Comparison of ENCODE assay signal across 15 mouse cellular contexts in the genomic region with DNA sequence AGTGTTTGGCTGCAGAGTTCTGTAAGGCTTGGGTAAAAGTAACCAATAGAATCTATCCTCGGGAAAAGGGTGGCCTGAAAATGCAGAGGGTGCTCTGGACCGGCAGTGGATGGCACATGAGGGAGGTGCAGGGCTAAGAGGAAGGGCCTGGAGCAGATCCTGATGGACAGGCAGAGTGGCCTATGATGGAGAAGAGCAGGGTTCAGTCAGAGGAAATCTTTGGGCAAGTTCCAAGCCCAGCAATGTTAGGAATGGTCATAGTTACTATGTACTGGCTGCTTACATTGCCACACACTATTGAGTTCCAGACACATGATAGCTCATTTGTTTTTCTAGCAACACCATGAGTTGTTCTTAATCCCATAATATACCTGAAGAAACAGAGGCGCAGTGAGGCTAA.
DNase-seq lines count a peak whose midpoint lies in the region; ATAC-seq and TF ChIP-seq lines count a peak whose summit lies in the region.
"Had no signal": no experiment of that assay in that cellular context is flagged by ENCODE, and none has a peak within 500 bp of the region (broad histone marks: within the 10 kb centered on the region; RNA-seq: fewer than 3 reads in every experiment).

No protein-coding gene starts in this region.

- no peak overlapping the region for H3K4me3 ChIP-seq in kidney, adult 2 months (ENCODE audit: insufficient read depth, low read depth, low read length)
- H3K4me3 ChIP-seq: myocyte had no signal

- TF ChIP-seq CTCF in kidney, adult 2 months (conservative IDR thresholded peaks at IDR 0.05; ENCODE audit: insufficient read depth, insufficient read length, low read depth, low read length), result no peak

- intact Hi-C loops in heart, postnatal 10 days (cut with DNase I), result loop anchor here (5.0 kb wide), 1 partner anchor 37 kb away; no protein-coding TSS in a partner anchor
- intact Hi-C loops in heart, postnatal 25 days (cut with DNase I), result no loop called here

- no peaks in the 10 kb centered on the region for H3K4me1 ChIP-seq in kidney, adult 2 months (ENCODE audit: control insufficient read depth, insufficient read depth, low read length)

- H3K36me3 ChIP-seq in kidney, adult 2 months (ENCODE audit: control insufficient read depth, insufficient read depth, low read length), result no peaks in the 10 kb centered on the region

- 64% methylated on average over 3 of the region's 3 CpGs for WGBS in kidney, adult 2 months

- TF ChIP-seq POLR2A in kidney, adult 2 months (IDR thresholded peaks at IDR 0.05; ENCODE audit: low read depth, low read length), result no peak

- no peaks in the 10 kb centered on the region for H3K27me3 ChIP-seq in kidney, adult 2 months (replicated peaks; ENCODE audit: control insufficient read depth, insufficient read depth, low read length)

- peak; percentile 54 for DNase-seq in adrenal gland, postnatal 10 days
- no peak for DNase-seq in adrenal gland, postnatal 25 days
- peak; percentile 84 for DNase-seq in heart, postnatal 10 days
- no peak for DNase-seq in heart, postnatal 25 days (ENCODE audit: low spot score)
- peak; percentile 71 for DNase-seq in kidney, adult 2 months
- peak; percentile 90 for DNase-seq in lung, postnatal 10 days
- DNase-seq in layer of hippocampus, adult 9-11 months, result no peak
- DNase-seq: embryo, embryonic 11 days; gastrocnemius, postnatal 10 days; liver; right cerebral cortex, postnatal 4 days had no signal

- no peak overlapping the region for H3K27ac ChIP-seq in kidney, adult 2 months (ENCODE audit: insufficient read depth, low read depth, low read length)

- ATAC-seq in activated CD4-positive, CD25-positive, alpha-beta regulatory T cell, adult 4 months, result no peak
- ATAC-seq: forebrain, embryonic 14.5 days; intestine, postnatal 0 days had no signal

Comparison
In these comparisons a context has a peak if more than half of its experiments do, and no peak if none do; other contexts are left out.
1. DNase-seq: peak in adrenal gland, postnatal 10 days (single experiment), heart, postnatal 10 days (2 of 2), kidney, adult 2 months (single experiment) and lung, postnatal 10 days (single experiment); none in adrenal gland, postnatal 25 days (single experiment), heart, postnatal 25 days (single experiment) and layer of hippocampus, adult 9-11 months (single experiment).